Mouse (Mus musculus): ENCODE results near the gene Scarf1.

DNA sequence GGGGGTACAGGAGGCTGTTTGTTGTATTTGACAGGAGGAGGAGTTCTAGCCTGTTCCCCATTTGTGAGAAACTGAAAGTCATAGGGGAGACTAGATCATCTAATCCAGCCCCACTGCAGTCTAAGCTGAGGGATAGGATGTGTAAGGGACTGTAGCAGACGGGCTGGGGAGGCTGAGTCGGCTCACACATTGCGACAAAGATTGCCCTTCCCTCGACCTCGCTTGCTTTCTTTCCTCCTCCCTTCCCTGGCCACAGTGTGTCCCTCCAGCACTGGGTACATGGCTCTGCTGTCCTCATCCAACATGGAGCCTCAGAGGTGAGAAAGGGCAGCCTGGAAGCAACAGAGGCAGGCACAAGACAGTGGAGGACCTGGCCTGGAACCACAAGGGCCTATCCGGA lies 48.3 kb upstream of the Scarf1 start:
- TF ChIP-seq CTCF (IDR thresholded peaks at IDR 0.05; ENCODE audit: low read depth, low read length) (no peak), POLR2A (IDR thresholded peaks at IDR 0.05; ENCODE audit: borderline replicate concordance, low read depth, low read length) (no peak)

Data from bone marrow macrophage, adult 2 months (primary cell).